Mouse (Mus musculus): ENCODE measurements around the gene Tbrg4. TPM values are rescaled to one million over a fixed set of nuclear protein-coding genes. Genes with fewer than 3 reads are reported as not detected.

Gene Tbrg4
- polyA plus RNA-seq (2017; shearing (Covaris generic)): 23.5 TPM

DNA sequence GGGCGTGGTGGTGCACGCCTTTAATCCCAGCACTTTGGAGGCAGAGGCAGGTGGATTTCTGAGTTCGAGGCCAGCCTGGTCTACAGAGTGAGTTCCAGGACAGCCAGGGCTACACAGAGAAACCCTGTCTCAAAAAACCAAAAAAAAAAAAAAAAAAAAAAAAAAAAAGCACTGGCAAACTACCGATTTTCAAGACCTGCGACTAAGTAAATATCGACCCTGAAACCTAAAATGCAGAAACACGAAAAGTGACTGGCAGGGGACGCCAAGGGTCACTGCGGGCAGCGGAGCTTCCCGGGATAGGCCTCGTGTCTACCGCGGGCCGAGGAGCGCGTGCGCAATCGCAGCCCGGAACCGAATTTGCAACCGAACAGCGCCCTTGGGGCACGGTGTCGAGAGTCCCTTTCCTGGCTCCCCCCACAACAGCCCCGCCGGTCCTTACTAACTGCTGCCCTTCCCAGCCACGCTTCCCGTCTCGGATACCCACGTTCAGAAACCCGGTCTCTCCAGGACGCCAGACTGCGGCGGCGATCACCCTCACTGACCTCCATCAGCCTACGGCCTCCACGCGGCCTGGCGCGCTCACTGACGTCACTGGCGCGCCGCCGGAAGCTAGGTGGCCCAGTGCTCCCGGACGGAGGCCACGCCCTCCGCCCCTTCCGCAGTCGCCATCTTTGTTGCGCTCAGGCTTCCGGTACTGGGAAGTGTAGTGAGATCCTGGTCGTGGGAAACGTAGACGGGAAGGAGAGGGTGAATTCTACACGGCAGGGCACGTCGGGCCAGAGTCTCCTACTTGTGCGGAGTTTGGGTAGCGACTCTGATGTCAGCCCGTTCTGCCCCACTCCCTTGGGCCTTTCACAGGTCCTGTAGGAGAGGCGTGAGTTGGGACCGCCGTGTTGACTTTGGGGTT lies at the start of gene Tbrg4:
Gene Tbrg4, minus strand, starts transcription at position 590 of the 910 bp plus-strand sequence.

DNA sequence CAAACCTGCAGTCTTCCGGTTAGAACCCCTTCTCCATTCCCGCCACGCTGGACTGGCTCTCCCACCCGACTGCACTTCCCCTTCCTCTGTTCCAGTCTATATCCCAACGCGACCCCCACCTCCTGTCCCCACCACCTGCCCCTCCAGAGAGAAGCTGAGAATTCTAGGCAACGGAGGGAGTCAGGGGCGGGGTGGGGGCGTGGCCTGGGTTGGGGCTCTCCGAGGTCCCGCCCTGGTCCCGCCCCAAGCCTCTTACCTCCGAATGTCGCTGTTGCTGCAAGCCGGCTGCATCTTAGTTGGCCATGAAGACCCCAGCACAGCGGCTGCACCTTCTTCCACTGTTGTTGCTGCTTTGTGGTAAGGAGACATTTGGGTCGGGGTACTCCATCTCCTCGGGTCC lies 32.4 kb upstream of the Tbrg4 start, which contains the start of gene Ramp3:
Gene Ramp3, plus strand, starts transcription at position 251 of the 400 bp plus-strand sequence.

DNA sequence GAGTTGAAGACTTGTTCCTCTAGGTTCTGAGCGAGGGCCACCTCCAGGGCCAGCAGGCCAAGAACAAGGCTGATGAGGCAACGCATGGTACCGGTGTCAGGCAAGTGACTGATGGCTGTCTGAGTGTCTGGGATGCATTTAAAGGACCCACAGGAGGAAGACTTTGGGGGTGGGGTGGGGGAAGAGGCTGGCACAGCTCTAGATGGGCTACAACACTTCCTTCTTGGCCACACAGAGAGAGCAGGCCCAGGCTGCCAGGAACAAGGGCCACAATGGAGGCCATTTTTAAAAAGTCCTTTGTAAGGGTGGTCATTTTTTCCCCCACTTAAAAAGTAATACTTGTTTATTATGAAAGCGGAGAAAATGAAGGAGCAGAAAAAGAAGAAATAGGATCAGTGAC lies 12.7 kb upstream of the Tbrg4 start, which contains the start of gene Wap:
Gene Wap, minus strand, starts transcription at position 101 of the 400 bp plus-strand sequence.

DNA sequence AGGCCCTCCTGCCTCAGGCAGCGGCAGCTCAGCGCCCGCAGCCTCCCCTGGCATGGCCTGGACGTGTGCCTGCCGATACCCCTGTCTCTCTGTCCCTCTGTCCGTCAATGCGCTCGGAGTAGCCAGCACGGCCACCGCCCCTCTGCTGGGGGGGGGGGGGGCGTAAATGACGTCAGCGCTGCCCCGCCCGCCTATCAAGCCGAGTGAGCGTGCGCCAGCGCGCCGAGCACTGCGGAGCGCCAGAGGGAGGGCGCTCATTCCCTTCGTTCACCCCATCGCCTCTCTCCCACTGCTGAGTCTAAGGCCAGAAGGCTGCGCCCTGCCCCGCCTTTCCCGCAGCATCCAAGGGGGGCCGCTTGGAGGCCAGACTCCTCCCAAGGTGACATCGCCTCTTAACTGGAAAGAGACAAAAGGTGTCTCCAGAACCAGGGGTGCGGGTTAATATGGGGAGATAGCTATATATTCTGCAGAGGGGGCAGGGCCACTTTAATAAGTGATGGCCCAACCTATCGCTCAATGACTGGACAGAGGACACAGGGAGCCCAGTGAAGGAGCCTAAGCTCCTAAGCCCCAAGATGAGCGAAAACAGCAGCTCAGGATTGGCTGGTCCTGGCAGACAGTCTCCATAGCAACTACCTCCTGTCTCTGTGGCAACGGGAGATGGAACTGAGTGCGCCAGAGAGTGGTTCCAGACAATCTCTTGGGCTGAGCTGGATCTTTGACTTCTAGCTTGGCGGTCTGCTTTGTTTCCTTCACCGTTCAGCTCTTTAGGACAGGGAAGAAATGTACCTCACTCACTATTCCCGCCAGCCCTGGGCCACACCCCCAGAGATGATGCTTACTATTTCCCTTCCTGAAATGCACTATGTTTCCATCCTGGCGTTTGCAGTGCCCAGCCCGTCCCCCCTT lies 20.1 kb downstream of the Tbrg4 start, which contains the start of gene Nacad:
Gene Nacad, minus strand, starts transcription at position 563 of the 909 bp plus-strand sequence.

Other genes with a start within 250 kb of the Tbrg4 start
- 59.2 TPM for gene Zmiz2, start 237.0 kb downstream of the Tbrg4 start, polyA plus RNA-seq (2017; shearing (Covaris generic))
- gene Ppia, start 210.6 kb downstream of the Tbrg4 start, polyA plus RNA-seq (2017; shearing (Covaris generic)): 4,323 TPM
- 194 TPM for gene H2afv, start 181.6 kb downstream of the Tbrg4 start, polyA plus RNA-seq (2017; shearing (Covaris generic))
- gene Purb, start 150.2 kb downstream of the Tbrg4 start, polyA plus RNA-seq (2017; shearing (Covaris generic)): 28.0 TPM
- gene Myo1g, start 105.1 kb downstream of the Tbrg4 start, polyA plus RNA-seq (2017; shearing (Covaris generic)): 127 TPM
- 436 TPM for gene Ccm2, start 79.2 kb downstream of the Tbrg4 start, polyA plus RNA-seq (2017; shearing (Covaris generic))
- gene Nacad, start 20.0 kb downstream of the Tbrg4 start, polyA plus RNA-seq (2017; shearing (Covaris generic)): 1.2 TPM
- gene Wap, start 12.6 kb upstream of the Tbrg4 start, polyA plus RNA-seq (2017; shearing (Covaris generic)): not detected
- 530 TPM for gene Ramp3, start 32.5 kb upstream of the Tbrg4 start, polyA plus RNA-seq (2017; shearing (Covaris generic))
- not detected for gene Gm11983, start 211.6 kb upstream of the Tbrg4 start, polyA plus RNA-seq (2017; shearing (Covaris generic))

Measured in naive thymus-derived CD4-positive, alpha-beta T cell, adult 5 months (primary cell).